Comparison of ENCODE assay signal across 8 mouse cellular contexts in genomic region chr4:47092387-47093021, GRCm38 (mm10). TPM values are rescaled to one million over a fixed set of nuclear protein-coding genes. Genes with fewer than 3 reads are reported as not detected.
A peak's percentile ranks its signal among the peaks of the same experiment; 100 is the strongest.
DNase-seq lines count a peak whose midpoint lies in the region; ATAC-seq lines count a peak whose summit lies in the region.

No protein-coding gene starts in this region.

- peak overlapping the region; percentile 66 for H3K4me3 ChIP-seq in lung, embryonic 16.5 days (ENCODE audit: low read length)

- peak overlapping the region; percentile 65 for H3K9ac ChIP-seq in lung, embryonic 16.5 days (ENCODE audit: low read length)

- WGBS in lung, embryonic 16.5 days, result 3% methylated on average over 21 of the region's 21 CpGs

- peak overlapping the region; percentile 96 for H3K4me2 ChIP-seq in lung, embryonic 16.5 days (ENCODE audit: low read depth, low read length)

- no peaks in the 10 kb centered on the region for H3K9me3 ChIP-seq in lung, embryonic 16.5 days (ENCODE audit: control insufficient read depth, low read length)

- no peaks in the 10 kb centered on the region for H3K36me3 ChIP-seq in lung, embryonic 16.5 days (ENCODE audit: control insufficient read depth, insufficient read depth, low read length)

- H3K27ac ChIP-seq in lung, embryonic 16.5 days (ENCODE audit: low read length), result no peak overlapping the region

- peaks cover 7% of the 10 kb centered on the region for H3K4me1 ChIP-seq in lung, embryonic 16.5 days (replicated peaks; ENCODE audit: control insufficient read depth, insufficient read depth, low read length)

- H3K27me3 ChIP-seq in lung, embryonic 16.5 days (ENCODE audit: control insufficient read depth, insufficient read depth, low read depth, low read length), result peaks cover 20% of the 10 kb centered on the region

- DNase-seq in lung, postnatal 25 days (ENCODE audit: low spot score), result no peak
- peak; percentile 45 for DNase-seq in embryo, embryonic 11 days
- peak; percentile 41 for DNase-seq in thymus, postnatal 4 days
- DNase-seq in urinary bladder, postnatal 25 days (ENCODE audit: low spot score), result no peak
- no peak for DNase-seq in adrenal gland, adult (ENCODE audit: inconsistent age in 2 of 2, low spot score in 1 of 2)

- ATAC-seq in lung, embryonic 16.5 days (ENCODE audit: low read depth), result peak; percentile 70
- peak; percentile 9 for ATAC-seq in inflammation-experienced regulatory T-cells, adult 6 months
- 0 out of 2 replicates have a peak, but pooled peaks have one; percentile 26 for ATAC-seq in megakaryocyte-erythroid progenitor cell, adult 5-6 weeks (replicated peaks; ENCODE audit: low FRiP score, low TSS enrichment, poor library complexity, severe bottlenecking)

RNA-seq across cellular contexts. Expression of gene Galnt12, which starts 0.8 kb away (rescaled TPM):
- 7.9 and 8.3 TPM in 2 replicates for polyA plus RNA-seq in lung, embryonic 16.5 days (2015; fragmentation: Nextera tagmentation; extraction: Ambion mirVana)
- polyA plus RNA-seq in inflammation-experienced regulatory T-cells, adult 6 months (2017; shearing (Covaris generic)), result 1 to 10 TPM; 5.4 to 7.2 (median 6.0) TPM
- total RNA-seq in megakaryocyte-erythroid progenitor cell, adult 5-6 weeks (2014; fragmentation: Nextera tagmentation), result not detected in 2 replicates
- 0.19 and 0.34 TPM in 2 replicates for total RNA-seq in megakaryocyte-erythroid progenitor cell, adult 5-6 weeks (2017)

RNA-seq across cellular contexts. Expression of gene Anks6, which starts 35.3 kb away (rescaled TPM):
- polyA plus RNA-seq in lung, embryonic 16.5 days (2015; fragmentation: Nextera tagmentation; extraction: Ambion mirVana), result 2.4 TPM in 2 replicates
- not detected for polyA plus RNA-seq in inflammation-experienced regulatory T-cells, adult 6 months (2017; shearing (Covaris generic))
- 0.32 TPM in 1 of 2 replicates, not detected in the other for total RNA-seq in megakaryocyte-erythroid progenitor cell, adult 5-6 weeks (2014; fragmentation: Nextera tagmentation)
- 0.09 TPM in 1 of 2 replicates, not detected in the other for total RNA-seq in megakaryocyte-erythroid progenitor cell, adult 5-6 weeks (2017)

Comparison
In these comparisons a context has a peak if more than half of its experiments do, and no peak if none do; other contexts are left out.
1. ATAC-seq: peak in every context shown above with its lines; median percentile 70 in lung, embryonic 16.5 days; 26 in megakaryocyte-erythroid progenitor cell, adult 5-6 weeks; 9 in inflammation-experienced regulatory T-cells, adult 6 months.
2. DNase-seq: peak in embryo, embryonic 11 days (single experiment) and thymus, postnatal 4 days (single experiment); none in lung, postnatal 25 days (single experiment), urinary bladder, postnatal 25 days (single experiment) and adrenal gland, adult (0 of 2).